Mouse (Mus musculus) kidney, postnatal 25 days (tissue): ENCODE results near the gene Atp6v1c2.

Source experiments
- DNase-seq, 2 experiments: peaks; one replicate each; pipeline ENCODE4 v3.0.0; 2021; ENCODE audit warnings: mixed read lengths in 2 of 2

The Atp6v1c2 gene

GRCm38 (mm10) chr12:17324549-17325470 is 4.3 kb downstream of the Atp6v1c2 start:
- peak; percentile 58 to 81 for DNase-seq

DNA sequence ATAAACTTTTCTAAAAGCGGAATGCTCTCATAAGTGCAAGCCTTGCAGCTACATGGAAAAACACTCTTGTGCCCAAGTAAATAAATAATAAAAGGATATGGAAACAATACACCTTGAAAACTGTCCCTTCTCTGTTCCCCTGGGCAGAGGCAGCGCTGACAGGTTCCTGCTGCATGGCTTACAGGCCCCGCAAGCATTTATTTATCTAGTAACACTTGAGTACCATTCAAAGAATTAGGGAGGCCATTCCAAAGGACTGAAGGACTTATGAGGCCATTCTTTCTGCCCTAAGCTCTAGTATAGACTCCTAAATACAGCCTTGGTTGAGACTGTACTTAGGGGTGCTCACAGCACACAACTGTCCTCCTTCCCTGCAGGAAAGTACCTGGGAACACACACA is 10.7 kb downstream of the Atp6v1c2 start:
- no peak for DNase-seq

- DNase-seq = no peak
These were observed 11.2 kb downstream of the Atp6v1c2 start for GRCm38 (mm10) chr12:17317970-17318369.

- no peak for DNase-seq
These were observed 13.1 kb downstream of the Atp6v1c2 start for GRCm38 (mm10) chr12:17316096-17316495.

GRCm38 (mm10) chr12:17310852-17311839 is 18.0 kb downstream of the Atp6v1c2 start:
- DNase-seq = no peak

DNA sequence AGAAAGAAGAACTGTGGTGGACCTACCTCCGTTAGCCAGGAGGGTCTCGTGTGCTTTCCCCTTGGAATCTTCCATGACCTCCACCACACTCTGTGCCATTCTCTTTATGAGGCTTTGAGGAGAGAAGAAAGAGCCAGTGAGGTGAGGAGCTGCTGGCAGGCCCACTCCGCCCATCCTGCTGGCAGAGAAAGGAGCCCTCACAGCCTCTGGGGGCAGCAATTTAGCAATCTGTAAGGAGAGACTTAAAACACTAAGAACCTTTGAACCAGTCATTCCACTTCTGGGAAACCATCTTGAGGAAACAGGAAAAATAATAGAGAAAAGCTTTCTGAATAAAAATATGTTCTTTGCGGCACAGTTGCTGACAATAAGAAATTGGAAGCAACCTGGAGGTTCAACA is 20.9 kb downstream of the Atp6v1c2 start:
- no peak for DNase-seq

GRCm38 (mm10) chr12:17305445-17305844 is 23.7 kb downstream of the Atp6v1c2 start:
- DNase-seq = no peak

GRCm38 (mm10) chr12:17299902-17300301 is 29.3 kb downstream of the Atp6v1c2 start:
- DNase-seq = no peak

- DNase-seq = no peak
These were observed 32.3 kb downstream of the Atp6v1c2 start for GRCm38 (mm10) chr12:17296899-17297298.

DNA sequence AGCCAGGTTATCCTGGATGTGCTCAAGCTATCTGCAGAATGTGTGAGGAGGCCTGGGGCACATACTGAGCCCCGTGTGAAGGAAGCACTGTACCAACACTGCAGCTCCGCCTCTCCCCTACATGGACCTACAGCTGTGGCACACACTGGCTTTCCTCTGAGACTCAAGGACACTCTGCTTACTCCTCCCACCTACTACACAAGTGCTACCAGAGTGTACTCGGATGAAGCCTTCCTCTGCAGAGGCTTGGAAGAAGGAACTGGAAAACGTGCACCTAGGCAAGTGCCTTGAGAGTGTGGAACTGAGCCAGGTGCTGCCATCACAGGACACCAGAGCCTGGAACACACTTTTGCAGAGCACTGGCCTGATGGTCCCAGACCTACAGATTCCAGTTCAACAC is 38.6 kb downstream of the Atp6v1c2 start:
- DNase-seq = no peak

- peak; percentile 8 to 46 for DNase-seq
These were observed 39.2 kb downstream of the Atp6v1c2 start for GRCm38 (mm10) chr12:17289913-17290312.

GRCm38 (mm10) chr12:17289060-17289459 is 40.1 kb downstream of the Atp6v1c2 start:
- no peak for DNase-seq

- no peak for DNase-seq
These were observed 40.7 kb downstream of the Atp6v1c2 start for GRCm38 (mm10) chr12:17288496-17288895.

GRCm38 (mm10) chr12:17273841-17274240 is 55.3 kb downstream of the Atp6v1c2 start:
- DNase-seq = no peak

GRCm38 (mm10) chr12:17271272-17271671 is 57.9 kb downstream of the Atp6v1c2 start:
- DNase-seq = peak; percentile 54 to 59

GRCm38 (mm10) chr12:17267316-17267715 is 61.8 kb downstream of the Atp6v1c2 start:
- DNase-seq = peak in 1 of 2 experiments; percentile 8

DNA sequence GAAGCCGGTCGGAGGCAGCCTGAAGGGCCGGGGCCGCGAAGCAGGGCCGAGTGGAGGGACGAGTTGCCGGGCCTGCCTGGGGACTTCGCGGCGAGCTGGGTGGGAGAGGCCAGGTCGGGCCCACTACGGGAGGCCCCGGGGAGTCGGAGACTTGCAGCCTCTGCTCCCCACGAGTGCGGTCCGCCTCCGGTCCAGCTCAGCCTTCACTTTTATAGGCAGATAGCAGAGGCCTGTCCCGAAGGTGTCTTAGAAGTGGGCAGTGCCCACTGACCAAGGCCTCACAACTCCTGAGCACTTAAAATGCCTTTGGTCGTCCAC is 62.5 kb downstream of the Atp6v1c2 start:
- no peak for DNase-seq

DNA sequence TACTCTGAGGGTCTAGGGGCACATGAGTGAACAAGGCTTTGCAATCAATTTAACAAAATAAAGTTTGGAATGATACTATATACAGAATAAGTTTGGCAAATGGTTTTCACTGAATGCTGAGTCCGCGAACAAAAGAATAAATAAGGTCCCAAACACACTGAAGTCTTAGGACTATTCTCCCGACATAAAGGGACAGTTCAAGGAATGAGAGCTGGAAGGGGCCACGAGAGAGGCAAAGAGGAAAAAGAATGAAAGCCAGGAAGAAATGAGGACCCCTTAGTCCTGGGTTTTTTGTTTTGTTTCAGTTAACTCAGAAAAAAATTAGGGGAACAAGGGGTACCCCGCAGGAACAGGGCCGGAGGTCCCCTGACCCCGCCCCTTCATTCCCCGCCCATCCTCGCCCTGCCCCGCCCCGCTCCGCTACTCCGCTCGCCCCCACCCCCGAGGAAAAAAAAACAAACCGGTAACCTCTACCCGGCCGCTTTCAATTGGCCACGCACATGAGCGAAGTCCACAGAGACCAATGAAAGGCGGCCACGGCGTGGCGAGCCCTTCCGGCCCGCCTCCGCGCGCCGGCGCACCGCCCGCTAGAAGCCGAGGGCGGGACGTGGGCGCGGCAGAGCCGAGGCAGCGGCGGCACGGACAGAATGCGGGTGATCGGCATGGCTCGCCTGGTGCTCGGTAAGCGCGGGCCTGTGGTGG is 63.0 kb downstream of the Atp6v1c2 start, which contains the start of gene Pdia6:
Pdia6 (plus strand) TSS at position 575 of the 702 bp plus-strand sequence.
- peak; percentile 95 to 96 for DNase-seq

GRCm38 (mm10) chr12:17264826-17265225 is 64.3 kb downstream of the Atp6v1c2 start:
- DNase-seq = no peak

DNA sequence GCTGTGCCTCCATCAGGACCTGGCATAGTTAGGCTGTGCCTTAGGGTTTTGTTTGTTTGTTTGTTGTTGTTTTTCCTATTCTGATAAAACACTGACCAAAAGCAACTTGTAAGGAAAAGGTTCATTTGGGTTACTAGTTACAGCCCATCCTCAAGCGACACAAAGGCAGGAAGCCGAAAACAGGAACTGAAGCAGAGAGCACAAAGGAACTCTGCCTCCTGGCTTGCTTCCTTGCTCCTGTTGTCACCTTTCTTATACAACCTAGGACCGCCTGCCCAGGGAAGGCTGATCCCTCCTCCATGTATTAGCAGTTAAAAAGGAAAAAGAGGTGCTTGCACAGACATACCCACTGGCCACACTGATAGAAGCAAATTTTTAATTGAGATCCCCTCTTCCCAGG is 65.3 kb downstream of the Atp6v1c2 start:
- DNase-seq = no peak

DNA sequence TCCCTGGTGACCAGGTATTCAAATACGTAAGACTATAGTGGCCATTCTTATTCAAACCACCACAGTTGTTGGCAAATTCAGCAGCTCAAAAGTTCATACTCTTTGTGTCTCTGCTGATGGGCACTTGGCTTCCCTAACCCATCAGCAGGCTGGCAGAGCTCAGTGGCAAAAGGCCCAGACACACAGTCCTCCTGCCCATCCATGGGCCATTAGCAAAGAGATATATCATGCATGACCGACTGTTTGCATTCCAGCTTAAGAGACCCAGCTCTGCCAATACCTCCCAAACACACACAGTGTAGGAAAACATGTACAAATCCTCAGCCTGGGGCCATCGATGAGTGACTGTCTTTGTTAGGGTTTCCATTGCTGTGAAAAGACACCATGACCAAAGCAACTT is 68.2 kb downstream of the Atp6v1c2 start:
- DNase-seq = no peak

- DNase-seq = no peak
These were observed 70.7 kb downstream of the Atp6v1c2 start for GRCm38 (mm10) chr12:17258431-17258830.

DNA sequence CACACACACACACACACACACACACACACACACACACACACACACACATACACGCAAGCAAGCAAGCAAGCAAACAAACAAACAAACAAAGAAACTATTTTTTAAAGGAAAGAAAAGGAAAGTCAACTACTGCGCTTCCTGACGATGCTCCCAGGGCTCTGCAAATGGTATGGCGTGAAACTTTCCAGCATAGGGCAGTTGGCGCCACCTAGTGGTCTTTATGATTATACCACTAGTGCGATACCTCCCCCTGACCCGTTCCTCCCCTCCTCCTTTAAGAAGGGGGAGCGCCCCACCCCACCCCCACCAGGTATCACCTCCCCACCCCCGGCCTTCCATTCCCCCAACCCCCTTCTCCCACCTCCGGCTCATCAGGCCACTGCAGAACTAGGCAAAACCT is 72.3 kb downstream of the Atp6v1c2 start:
- DNase-seq = peak in 1 of 2 experiments; percentile 73
